Mouse (Mus musculus): Measurements from ENCODE around the gene Vmn2r12. TPM values are rescaled to one million over a fixed set of nuclear protein-coding genes. Genes with fewer than 3 reads are reported as not detected.

The Vmn2r12 gene
- not detected in 2 replicates for polyA plus RNA-seq (2021; fragmentation: Nextera tagmentation)
- long read RNA-seq, experiment 1 = 0 reads
- long read RNA-seq, experiment 2 = 0 reads

DNA sequence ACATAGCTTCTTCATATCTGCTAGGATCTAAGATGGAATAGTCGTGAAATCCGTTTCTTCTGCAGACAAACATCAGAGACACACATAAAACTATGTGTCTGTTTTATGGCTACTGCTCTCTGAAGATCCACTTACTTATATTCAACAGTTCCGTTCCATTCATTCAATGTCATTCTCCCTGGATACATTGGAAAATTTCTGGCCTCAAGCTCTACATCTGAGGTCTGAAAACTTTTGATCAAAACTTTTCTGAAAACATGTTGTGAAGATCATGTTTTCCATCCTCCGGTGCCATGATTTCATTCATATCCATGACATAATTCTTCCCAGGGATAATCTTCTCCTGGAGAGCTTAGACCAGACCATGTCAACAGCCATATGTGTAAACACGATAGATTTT is at the start of gene Vmn2r12:
TSS of gene Vmn2r12 (minus strand) at position 101 of the 400 bp plus-strand sequence.

DNA sequence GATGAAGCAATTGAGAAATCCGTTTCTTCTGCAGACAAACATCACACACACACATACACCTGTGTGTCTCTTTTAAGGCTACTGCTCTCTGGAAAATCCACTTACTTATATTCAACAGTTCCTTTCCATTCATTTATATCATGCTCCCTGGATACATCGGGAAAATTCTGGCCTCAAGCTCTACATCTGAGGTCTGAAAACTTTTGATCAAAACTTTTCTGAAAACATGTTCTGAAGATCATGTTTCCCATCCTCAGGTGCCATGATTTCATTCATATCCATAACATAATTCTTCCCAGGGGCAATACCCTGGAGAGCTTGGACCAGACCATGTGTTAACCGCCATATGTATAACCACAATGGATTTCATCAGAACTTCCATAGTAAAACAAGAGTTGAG is 38.3 kb downstream of the Vmn2r12 start, which contains the start of gene Vmn2r11:
TSS of gene Vmn2r11 (minus strand) at position 101 of the 400 bp plus-strand sequence.

Other genes starting within 250 kb of the Vmn2r12 start
- not detected in 2 replicates for gene Vmn2r9, start 245.3 kb downstream of the Vmn2r12 start, polyA plus RNA-seq (2021; fragmentation: Nextera tagmentation)
- not detected in 2 replicates for gene Vmn2r10, start 91.4 kb downstream of the Vmn2r12 start, polyA plus RNA-seq (2021; fragmentation: Nextera tagmentation)
- not detected in 2 replicates for gene Vmn2r11, start 38.4 kb downstream of the Vmn2r12 start, polyA plus RNA-seq (2021; fragmentation: Nextera tagmentation)
- gene Vmn2r13, start 94.2 kb upstream of the Vmn2r12 start, polyA plus RNA-seq (2021; fragmentation: Nextera tagmentation) = not detected in 2 replicates
- not detected in 2 replicates for gene Vmn2r14, start 126.8 kb upstream of the Vmn2r12 start, polyA plus RNA-seq (2021; fragmentation: Nextera tagmentation)
- gene Vmn2r15, start 199.7 kb upstream of the Vmn2r12 start, polyA plus RNA-seq (2021; fragmentation: Nextera tagmentation) = not detected in 2 replicates
- gene Vmn2r16, start 232.2 kb upstream of the Vmn2r12 start, polyA plus RNA-seq (2021; fragmentation: Nextera tagmentation) = not detected in 2 replicates